Mouse (Mus musculus) liver, adult (tissue): ENCODE data around the gene 4933415A04Rik.

Source experiments
- GATA4 ChIP-seq: IDR thresholded peaks from 2 replicates; pipeline ENCODE4 v1.6.1; 2014; ENCODE audit warnings: mild to moderate bottlenecking, low read length; ENCODE audit not compliant: insufficient replicate concordance

The 4933415A04Rik gene

GRCm38 (mm10) chr11:43586324-43587090 is at the start of gene 4933415A04Rik:
Gene 4933415A04Rik (plus strand): TSS chr11:43587040.
- TF ChIP-seq GATA4: no peak

GRCm38 (mm10) chr11:43537074-43537473 is 49.8 kb upstream of the 4933415A04Rik start:
- no peak for TF ChIP-seq GATA4

GRCm38 (mm10) chr11:43539863-43540262 is 47.0 kb upstream of the 4933415A04Rik start:
- TF ChIP-seq GATA4: no peak

DNA sequence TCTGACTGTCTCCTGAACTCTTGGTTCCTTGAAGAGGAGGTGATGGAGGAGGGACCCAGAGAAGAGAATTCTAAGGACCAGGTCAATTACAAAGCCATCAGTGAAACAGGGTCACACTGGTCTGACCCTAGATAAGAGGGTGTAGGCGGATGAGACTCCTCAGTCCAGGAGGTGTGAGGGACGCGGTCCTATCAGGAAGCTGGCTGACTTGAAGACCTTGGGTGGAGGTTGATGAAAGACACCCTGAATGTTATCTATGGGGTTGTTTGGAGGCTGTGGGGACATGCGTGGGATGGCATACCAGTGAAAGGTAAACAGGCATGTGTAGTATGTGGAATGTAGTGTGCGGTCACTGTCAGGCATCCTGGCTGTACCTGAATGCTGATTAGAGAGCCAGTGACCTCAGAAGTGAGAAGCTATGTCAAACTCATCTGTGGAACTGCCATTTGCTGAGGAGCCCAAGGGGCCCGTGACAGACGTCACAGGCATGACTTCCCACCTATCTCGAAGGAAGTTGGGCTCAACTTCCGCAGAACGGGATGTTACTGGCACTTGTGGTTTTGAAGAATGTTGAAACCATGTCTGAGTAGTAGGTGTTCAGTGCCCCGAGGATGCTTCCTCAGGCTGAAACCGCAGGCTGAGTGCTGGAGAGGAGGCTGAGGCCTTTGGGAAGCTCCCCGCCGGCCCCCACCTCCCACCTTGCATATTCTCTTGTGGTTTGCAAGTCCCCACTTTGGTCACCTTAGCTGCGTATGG is 43.0 kb upstream of the 4933415A04Rik start:
- TF ChIP-seq GATA4: no peak

DNA sequence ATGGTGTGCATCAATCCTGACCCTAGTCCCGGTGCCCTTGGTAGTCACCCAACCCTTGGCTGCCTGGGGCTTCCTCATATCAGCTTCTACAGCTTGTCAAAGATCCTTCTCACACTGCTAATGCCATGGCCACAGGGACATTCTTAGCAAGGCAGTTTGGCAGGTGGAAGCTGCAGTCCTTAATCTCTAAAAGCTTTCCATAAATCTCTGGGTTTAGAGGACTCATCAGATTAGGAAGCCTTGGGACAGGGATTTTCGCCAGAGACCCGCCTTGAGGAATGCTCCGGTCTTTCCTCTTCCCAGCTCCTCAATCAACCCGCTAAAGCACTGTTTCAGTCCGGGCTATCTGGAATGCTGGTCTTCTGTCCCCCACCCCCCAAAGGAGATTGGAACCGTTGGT is 42.0 kb upstream of the 4933415A04Rik start:
- no peak for TF ChIP-seq GATA4

DNA sequence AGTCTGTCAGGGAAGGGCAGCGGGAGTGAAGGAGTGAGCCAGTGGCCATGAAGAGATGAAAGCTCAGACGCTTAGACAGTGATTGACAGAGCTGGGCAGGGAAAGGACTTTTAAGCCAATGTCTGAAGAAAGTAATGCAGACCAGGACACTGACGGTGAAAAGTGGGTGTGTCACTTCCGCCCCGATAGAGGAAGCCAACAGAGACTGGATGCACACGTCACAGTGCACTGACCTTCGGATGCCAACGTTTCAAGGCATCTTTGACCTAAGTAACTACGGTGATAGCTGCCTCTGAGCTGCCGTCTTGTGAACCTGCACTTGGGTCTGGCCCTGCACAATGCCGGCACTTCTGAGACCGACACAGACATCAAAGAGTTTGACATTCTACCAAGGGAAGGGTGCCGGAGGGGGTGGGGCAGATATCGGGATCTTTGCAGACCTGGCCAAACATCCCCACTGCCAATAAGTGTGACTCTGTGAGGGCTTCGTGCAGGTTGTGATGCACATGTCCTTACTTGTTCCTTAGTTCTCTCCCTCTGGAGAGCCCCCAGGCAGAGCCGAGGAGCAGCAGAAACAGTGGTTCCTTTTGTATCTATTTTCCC is 40.9 kb upstream of the 4933415A04Rik start:
- no peak for TF ChIP-seq GATA4

GRCm38 (mm10) chr11:43546678-43547077 is 40.2 kb upstream of the 4933415A04Rik start:
- TF ChIP-seq GATA4: no peak

- TF ChIP-seq GATA4: no peak
These were observed 38.7 kb upstream of the 4933415A04Rik start for GRCm38 (mm10) chr11:43548148-43548547.

DNA sequence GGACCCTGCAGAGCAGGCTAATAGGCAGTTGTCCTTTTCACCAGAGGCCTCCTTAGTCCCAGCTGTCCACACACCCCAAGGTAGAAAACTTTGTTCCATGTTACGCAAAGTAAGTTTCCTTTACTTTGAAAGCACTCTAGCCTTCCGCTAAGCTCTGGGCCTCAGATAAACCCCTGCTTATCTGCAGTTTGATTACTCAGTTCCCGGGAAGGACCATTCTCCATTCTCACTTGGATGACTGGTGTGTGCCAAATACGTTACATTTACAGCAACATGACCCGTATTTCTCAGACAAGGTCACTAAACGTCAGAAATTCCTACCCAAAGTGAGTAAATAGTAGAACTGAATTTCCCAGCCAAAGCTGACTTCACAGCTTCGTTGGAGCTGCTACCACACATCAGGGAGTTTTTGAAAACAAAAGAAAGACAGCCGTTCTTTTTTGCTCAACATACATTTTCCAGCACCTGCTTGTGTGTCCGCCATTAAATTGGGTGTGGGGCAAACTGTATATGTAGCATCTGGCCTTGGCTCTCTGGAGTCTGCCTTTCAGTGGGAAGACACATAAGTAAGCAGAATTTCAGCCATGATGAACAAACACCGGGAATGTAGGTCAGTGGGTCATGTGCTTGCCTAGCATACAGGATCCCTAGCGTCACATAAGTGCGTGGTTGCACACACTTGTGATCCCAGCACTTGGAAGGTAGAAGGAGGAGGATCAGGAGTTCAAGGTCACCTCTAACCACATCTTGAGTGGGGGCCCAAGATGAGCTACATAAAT is 38.0 kb upstream of the 4933415A04Rik start:
- TF ChIP-seq GATA4: peak; percentile 87

DNA sequence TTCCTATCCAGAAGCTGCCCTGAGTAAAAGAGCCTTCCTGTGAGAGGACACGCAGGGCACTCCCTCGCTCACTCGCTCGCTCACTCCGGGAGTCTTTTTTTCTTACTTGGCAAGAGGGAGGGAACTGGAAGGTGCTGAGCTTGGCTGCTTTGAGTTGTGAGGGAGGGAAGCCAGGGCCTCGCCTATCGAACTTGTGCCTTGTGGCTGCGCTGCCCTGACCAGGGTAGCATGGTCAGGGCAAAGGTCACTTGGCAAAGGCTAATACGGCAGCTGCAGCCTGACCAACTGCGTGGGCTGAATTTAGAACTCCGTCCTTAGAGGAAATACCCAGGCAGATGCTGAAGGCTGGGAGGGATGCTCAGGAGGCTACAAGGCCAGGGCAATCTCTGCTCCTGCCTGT is 37.1 kb upstream of the 4933415A04Rik start:
- no peak for TF ChIP-seq GATA4

DNA sequence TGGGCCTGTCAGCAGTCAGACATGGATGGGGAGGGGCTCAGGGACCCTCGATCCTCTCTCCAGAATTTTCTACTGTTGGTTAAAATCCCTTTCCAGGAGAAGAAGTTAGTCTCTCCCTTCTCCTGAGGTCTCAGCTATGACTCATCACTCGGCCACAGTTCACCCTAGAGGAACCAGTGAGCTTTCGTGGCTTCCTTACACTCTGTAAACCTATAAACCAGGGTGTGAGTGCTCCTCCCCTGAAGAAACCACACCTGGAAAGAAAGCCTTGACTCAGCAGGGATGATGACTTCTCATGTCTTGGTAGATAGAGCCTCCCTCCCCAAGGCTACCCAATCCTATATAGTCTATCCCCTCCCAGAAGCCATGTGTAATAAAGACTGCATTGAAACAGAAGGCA is 35.1 kb upstream of the 4933415A04Rik start:
- no peak for TF ChIP-seq GATA4

- no peak for TF ChIP-seq GATA4
These were observed 34.2 kb upstream of the 4933415A04Rik start for GRCm38 (mm10) chr11:43552675-43553074.

GRCm38 (mm10) chr11:43556538-43556937 is 30.3 kb upstream of the 4933415A04Rik start:
- TF ChIP-seq GATA4: no peak

GRCm38 (mm10) chr11:43559515-43560292 is 27.1 kb upstream of the 4933415A04Rik start:
- TF ChIP-seq GATA4: no peak

DNA sequence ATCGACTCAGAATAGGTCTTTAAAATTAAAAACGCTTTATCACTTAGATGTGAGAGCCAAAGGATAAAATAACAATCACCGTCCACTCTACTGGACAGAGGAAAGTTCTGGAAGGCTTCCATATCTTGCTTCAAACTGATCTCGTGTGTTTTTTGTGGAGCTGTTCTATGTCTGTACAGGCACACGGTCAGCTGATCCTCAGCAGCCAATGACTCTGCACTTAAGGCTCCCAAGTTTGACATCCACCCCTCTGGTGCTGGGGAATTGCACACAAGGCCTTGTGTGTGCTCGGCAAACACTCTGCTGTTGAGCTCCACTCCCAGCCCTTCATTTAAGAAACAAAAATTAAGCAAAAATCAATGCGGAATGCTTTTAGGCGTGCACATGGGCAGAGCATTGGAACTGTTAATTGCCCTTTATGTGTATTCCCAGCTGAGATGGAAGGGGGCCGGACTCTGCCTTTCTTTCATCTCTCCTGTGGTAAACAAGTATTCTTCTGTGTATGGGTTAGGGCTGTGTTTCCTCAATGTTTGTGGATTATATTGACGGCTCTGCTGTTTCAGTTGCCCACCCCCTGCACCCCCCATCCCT is 23.1 kb upstream of the 4933415A04Rik start:
- TF ChIP-seq GATA4: no peak

DNA sequence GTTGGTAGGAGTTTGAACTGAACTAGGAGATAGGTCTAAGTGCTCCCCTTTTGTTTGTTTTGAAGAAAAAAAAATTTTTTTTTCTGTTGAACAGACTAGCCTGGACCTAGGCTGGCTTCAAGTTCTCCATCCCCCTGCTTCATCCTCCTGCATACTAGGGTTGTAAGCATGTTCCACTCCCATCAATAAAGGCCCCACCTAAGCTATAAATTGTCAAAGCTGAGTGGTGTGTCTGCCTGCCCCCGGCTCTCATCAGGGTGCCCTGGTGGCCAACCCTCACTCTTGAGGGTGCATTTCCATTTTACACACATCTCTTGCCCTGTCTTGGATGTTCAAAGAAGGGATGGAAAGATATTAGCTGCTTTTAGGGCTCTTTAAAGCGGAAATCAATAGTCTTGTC is 21.4 kb upstream of the 4933415A04Rik start:
- TF ChIP-seq GATA4: no peak
